Mouse (Mus musculus): ENCODE measurements around the gene Srebf2.

Gene Srebf2

DNA sequence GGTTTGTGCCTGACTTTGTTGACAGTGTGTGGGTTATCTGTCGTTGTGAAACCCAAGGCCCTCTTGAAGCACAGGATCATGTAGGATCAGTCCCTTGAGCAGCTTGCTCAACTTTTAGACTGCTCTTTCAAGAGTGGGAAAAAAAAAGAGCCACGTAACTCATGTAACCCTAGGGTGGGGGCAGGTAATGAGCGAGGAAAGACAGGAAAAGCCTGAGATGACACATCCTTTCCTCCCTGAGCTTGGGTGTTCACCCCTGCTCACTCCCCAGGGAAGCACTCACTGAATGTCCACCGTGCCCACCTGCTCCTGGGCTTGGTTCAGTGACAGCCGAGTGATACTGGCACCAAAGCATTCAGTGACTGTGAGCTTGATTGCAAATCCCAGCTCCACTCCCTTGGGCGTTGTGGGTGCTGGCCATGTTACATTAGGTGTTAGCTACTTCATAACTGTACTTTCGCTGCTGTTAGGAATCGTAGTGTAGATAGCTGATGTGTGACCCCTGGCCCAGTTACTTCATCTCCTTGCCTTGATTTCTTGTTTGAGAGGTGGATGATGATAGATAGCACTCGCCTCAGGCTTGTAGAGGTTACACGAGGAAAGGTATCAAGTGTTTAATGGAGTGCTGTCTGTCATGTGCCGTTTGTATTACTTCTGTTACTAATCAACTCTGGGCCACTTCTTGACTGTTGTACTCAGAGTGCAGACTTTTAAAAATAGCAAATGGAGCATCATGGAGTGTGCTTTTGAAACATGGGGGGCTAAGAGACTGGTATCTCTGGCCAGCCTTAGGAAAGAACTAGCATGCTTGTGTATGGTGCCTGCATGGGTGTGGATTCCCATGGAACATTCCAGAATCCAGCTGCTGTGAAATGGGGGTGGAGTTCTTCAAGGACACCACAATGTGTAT, 14.0 kb downstream of the Srebf2 start:
- H3K27me3 ChIP-seq (ENCODE audit: insufficient read depth, low read length): no peaks in the 10 kb centered on the region
- H3K36me3 ChIP-seq (ENCODE audit: insufficient read depth, low read length): peaks cover 46% of the 10 kb centered on the region
- H3K9me3 ChIP-seq (ENCODE audit: low read length): no peaks in the 10 kb centered on the region
- H3K4me1 ChIP-seq (replicated peaks; ENCODE audit: low read depth, low read length): peaks cover 97% of the 10 kb centered on the region
- TF ChIP-seq CTCF (conservative IDR thresholded peaks at IDR 0.05; ENCODE audit: low read length) (no peak), NANOG (IDR thresholded peaks at IDR 0.05; ENCODE audit: borderline replicate concordance, low read length) (no peak)
- H3K4me3 ChIP-seq (replicated peaks; ENCODE audit: low read length): no peak overlapping the region

DNA sequence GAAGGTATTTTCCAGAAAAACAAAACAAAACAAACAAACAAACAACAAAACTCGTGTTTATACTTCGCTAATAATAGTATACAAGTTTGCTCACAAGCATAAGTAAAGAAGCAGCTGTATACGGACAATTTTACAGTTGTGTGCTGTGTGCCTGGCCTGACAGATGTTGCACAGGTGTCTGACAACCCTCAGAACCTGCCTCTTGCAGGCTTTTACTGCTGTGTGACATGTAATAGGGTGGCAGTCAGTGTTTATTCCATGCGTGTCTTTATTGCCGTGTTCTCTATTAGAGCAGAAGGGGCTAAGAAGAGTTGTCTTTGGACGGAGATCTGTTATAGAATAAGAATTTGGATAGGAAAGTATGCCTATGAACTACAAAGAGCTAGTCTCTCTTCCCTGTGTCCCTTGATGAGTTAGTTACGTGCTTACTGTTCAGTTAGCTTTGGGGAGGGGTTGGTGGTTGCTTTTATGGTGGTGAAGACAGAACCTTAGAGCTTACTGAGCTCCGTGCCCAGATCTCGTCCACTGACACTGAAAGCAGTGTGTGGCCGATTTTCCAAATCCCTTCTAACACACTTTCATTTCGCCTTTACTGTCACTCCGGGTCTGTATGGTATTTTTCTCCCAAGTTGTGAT, 15.1 kb downstream of the Srebf2 start:
- Histone ChIP-seq H3K9me3 (ENCODE audit: low read length) (no peaks in the 10 kb centered on the region), H3K4me1 (replicated peaks; ENCODE audit: low read depth, low read length) (peaks cover 97% of the 10 kb centered on the region), H3K36me3 (ENCODE audit: insufficient read depth, low read length) (peaks cover 43% of the 10 kb centered on the region), H3K4me3 (replicated peaks; ENCODE audit: low read length) (no peak overlapping the region), H3K27me3 (ENCODE audit: insufficient read depth, low read length) (no peaks in the 10 kb centered on the region)
- no peak for TF ChIP-seq CTCF (conservative IDR thresholded peaks at IDR 0.05; ENCODE audit: low read length)
- TF ChIP-seq NANOG (IDR thresholded peaks at IDR 0.05; ENCODE audit: borderline replicate concordance, low read length): no peak
- TF ChIP-seq POU5F1 (IDR thresholded peaks at IDR 0.05; ENCODE audit: borderline replicate concordance, low read length): no peak

DNA sequence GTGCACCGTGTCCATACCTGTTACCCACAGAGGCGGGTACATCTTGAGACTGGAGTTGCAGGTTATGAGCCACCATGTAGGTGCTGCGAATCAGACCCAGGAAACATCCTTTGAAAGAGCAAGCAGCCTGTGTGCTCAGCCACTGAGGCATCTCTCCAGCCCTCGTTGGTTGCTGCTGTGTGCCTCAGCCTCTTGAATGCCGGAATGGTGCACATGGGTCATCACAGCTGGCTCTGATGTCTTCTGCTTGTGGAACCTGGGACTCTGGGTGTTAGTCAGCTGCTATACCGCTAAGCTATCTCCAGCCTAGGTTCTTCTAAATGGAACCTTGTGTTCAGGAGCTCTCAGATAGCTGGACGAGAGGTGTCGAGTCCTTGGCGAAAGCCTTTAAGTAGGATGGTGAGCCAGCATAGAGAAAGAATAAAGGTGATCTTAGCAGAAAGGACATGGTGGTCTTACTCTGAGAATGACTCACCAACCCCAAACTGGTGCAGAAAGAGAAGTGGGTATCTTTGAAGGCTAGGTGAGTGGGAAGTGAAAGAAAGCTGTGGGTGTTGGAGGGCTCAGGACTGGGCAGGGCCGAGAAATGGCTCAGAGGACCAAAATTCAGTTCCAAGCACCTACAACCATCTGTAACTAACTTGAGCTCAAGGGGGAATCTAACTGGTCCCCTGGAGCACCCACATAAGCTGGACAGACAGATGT, 16.5 kb downstream of the Srebf2 start:
- H3K4me1 ChIP-seq (replicated peaks; ENCODE audit: low read depth, low read length): peaks cover 98% of the 10 kb centered on the region
- H3K4me3 ChIP-seq (replicated peaks; ENCODE audit: low read length): no peak overlapping the region; the same call in 1 of the 2 replicates
- peaks cover 43% of the 10 kb centered on the region for H3K36me3 ChIP-seq (ENCODE audit: insufficient read depth, low read length)
- H3K27me3 ChIP-seq (ENCODE audit: insufficient read depth, low read length): no peaks in the 10 kb centered on the region
- TF ChIP-seq NANOG (IDR thresholded peaks at IDR 0.05; ENCODE audit: borderline replicate concordance, low read length) (no peak), POU5F1 (IDR thresholded peaks at IDR 0.05; ENCODE audit: borderline replicate concordance, low read length) (no peak)
- H3K9me3 ChIP-seq (ENCODE audit: low read length): no peaks in the 10 kb centered on the region

DNA sequence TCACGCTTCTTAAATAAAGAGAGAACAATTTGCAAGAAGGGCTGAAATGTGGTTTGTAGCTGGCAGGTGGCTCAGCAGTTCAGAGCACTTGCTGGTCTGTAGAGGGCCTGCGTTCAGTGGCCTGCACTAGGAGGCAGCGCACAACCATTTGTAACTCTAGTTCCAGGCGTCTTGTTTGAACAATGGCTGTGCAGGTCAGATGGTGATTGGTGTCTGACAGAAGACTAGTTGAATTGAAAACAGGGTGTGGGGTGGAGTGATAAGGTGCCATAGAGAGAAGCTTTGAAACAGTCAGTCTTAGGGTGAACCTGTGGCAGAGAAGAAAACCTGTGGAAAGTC, 17.0 kb downstream of the Srebf2 start:
- H3K36me3 ChIP-seq (ENCODE audit: insufficient read depth, low read length): peaks cover 44% of the 10 kb centered on the region
- no peaks in the 10 kb centered on the region for H3K27me3 ChIP-seq (ENCODE audit: insufficient read depth, low read length)
- H3K4me3 ChIP-seq (replicated peaks; ENCODE audit: low read length): no peak overlapping the region; the same call in 1 of the 2 replicates
- H3K9me3 ChIP-seq (ENCODE audit: low read length): no peaks in the 10 kb centered on the region
- TF ChIP-seq POU5F1 (IDR thresholded peaks at IDR 0.05; ENCODE audit: borderline replicate concordance, low read length): no peak
- TF ChIP-seq NANOG (IDR thresholded peaks at IDR 0.05; ENCODE audit: borderline replicate concordance, low read length): no peak
- TF ChIP-seq CTCF (conservative IDR thresholded peaks at IDR 0.05; ENCODE audit: low read length): no peak
- H3K4me1 ChIP-seq (replicated peaks; ENCODE audit: low read depth, low read length): peaks cover 98% of the 10 kb centered on the region

DNA sequence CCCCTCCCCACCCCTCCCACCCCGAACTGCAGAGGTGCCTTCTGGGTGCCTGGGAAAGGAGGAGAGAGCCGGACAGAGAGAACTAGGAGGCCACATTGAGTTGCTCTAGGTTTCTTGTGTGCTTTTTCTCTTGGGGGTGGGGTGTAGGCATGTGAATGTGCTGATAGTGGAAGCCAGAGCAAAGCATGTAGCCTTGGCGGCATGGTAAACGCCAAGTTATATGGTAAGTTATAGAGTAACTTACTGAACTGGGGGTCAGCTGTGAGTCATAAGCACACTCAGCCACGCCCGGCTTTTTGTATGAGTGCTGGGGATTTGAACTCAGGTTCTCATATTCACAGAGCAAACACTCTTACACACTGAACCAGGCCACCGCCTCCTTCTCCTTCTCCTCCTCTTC, 17.5 kb downstream of the Srebf2 start:
- Histone ChIP-seq H3K4me1 (replicated peaks; ENCODE audit: low read depth, low read length) (peaks cover 98% of the 10 kb centered on the region), H3K36me3 (ENCODE audit: insufficient read depth, low read length) (peaks cover 45% of the 10 kb centered on the region), H3K4me3 (replicated peaks; ENCODE audit: low read length) (0 out of 2 replicates have a peak overlapping the region, but pooled peaks have one; percentile 27), H3K9me3 (ENCODE audit: low read length) (no peaks in the 10 kb centered on the region), H3K27me3 (ENCODE audit: insufficient read depth, low read length) (no peaks in the 10 kb centered on the region)
- TF ChIP-seq POU5F1 (IDR thresholded peaks at IDR 0.05; ENCODE audit: borderline replicate concordance, low read length): no peak
- TF ChIP-seq NANOG (IDR thresholded peaks at IDR 0.05; ENCODE audit: borderline replicate concordance, low read length): no peak
- no peak for TF ChIP-seq CTCF (conservative IDR thresholded peaks at IDR 0.05; ENCODE audit: low read length)

DNA sequence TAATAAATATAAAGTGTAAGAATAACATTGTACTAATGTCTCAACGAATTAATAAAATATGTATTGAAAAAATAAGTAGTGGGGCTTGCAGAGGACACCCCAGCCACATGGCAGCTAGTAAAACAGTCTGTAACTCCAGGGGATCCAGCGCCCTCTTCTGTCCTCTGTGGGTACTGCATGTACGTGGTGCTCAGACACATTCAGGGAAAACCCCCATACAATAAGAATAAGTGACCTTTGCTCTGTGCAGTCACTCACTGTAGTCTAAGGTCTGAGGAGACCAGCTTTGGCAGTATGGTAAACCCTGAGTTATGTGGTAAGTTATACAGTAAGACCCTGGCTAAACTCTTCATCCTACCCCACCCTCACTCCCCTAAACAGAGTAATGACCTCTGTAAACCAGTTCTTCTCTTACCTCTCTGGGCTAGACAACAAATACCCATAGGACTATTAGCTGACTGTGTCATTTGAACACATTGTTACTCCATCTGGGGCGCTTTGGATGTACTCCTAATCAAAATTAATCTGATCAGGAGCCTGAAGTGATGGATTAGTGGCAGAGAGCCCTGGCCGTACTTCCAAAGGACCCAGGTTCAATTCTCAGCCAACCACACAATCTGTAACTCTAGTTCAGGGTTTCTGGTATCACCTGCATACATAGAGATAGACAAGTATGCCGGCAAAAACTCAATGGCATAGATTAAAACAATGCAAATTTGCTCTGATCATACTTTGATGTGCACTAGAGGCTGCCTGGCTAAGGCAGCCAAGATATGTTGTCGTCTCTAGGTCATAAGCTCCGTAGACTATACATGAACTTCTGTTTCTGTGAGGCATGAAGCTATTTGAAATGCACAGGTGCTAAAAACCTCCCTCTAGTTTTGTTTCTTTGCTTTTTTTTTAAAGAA, 18.6 kb downstream of the Srebf2 start:
- Histone ChIP-seq H3K36me3 (ENCODE audit: insufficient read depth, low read length) (peaks cover 45% of the 10 kb centered on the region), H3K4me1 (replicated peaks; ENCODE audit: low read depth, low read length) (peaks cover 98% of the 10 kb centered on the region), H3K27me3 (ENCODE audit: insufficient read depth, low read length) (no peaks in the 10 kb centered on the region), H3K9me3 (ENCODE audit: low read length) (no peaks in the 10 kb centered on the region), H3K4me3 (replicated peaks; ENCODE audit: low read length) (peak overlapping the region; percentile 60)
- no peak for TF ChIP-seq POU5F1 (IDR thresholded peaks at IDR 0.05; ENCODE audit: borderline replicate concordance, low read length)
- no peak for TF ChIP-seq NANOG (IDR thresholded peaks at IDR 0.05; ENCODE audit: borderline replicate concordance, low read length)
- peak; percentile 93 for TF ChIP-seq CTCF (conservative IDR thresholded peaks at IDR 0.05; ENCODE audit: low read length)

DNA sequence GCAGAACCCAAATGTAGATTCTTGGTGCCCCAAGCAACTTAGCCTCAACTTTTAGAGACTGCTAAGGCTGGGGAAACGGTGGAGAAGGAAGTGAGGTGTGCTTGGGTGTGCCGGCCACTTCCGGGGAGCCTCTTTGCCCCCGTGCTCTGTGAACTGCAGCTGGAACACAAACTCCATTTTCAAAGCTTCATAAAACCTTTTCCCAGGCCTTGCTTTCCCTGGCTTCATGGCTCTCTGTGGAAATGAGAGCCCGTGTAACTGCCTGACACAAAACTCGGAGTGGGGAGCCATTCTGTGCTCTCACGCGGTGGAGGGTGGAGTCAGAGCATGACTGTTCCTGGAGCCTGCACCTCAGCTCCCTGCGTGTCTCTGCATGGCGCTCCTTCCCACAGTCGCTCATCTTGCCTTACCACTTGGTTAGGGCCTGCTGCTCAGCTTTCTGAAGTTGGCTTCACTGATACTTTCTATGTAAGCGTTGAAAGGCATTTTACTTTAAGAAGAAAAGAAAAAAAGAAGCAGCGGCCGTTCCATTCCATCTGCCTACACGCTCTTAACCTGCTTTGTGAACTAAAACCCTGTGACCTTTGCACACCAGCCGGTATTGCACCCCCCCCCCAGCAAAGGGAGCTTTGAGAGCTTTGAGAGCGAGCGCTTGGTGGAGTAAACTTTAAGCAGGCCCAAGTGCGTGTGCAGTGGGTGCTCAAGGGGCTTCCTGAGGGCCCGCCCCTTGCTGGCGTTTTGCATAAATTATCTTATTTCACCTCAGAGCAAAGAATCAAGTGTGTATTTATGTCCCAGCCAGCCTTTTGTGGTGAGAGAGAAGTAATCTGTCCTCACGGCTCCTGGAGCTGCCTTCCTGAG, 19.5 kb downstream of the Srebf2 start:
- peak overlapping the region; percentile 60 for H3K4me3 ChIP-seq (replicated peaks; ENCODE audit: low read length)
- H3K9me3 ChIP-seq (ENCODE audit: low read length): no peaks in the 10 kb centered on the region
- TF ChIP-seq POU5F1 (IDR thresholded peaks at IDR 0.05; ENCODE audit: borderline replicate concordance, low read length) (no peak), NANOG (IDR thresholded peaks at IDR 0.05; ENCODE audit: borderline replicate concordance, low read length) (no peak), CTCF (conservative IDR thresholded peaks at IDR 0.05; ENCODE audit: low read length) (no peak)
- peaks cover 51% of the 10 kb centered on the region for H3K36me3 ChIP-seq (ENCODE audit: insufficient read depth, low read length)
- H3K4me1 ChIP-seq (replicated peaks; ENCODE audit: low read depth, low read length): peaks cover 97% of the 10 kb centered on the region
- H3K27me3 ChIP-seq (ENCODE audit: insufficient read depth, low read length): no peaks in the 10 kb centered on the region
